Mouse (Mus musculus) limb, embryonic 11.5 days (tissue): ENCODE results near the gene Prkg1. TPM values are rescaled to one million over a fixed set of nuclear protein-coding genes. Genes with fewer than 3 reads are reported as not detected.

ENCODE experiments used
- ATAC-seq: fragments of 200-750 bp; cut with Nextera tagmentation; 2 replicates; pipeline ENCODE4 v1.8.0; 2017; ENCODE audit warnings: low read depth; ENCODE audit not compliant: insufficient number of reproducible peaks, low FRiP score, low TSS enrichment
- DNase-seq: peaks from one replicate; pipeline ENCODE4 v3.0.0-alpha.2; 2015; ENCODE audit warnings: low spot score
- H3K27ac ChIP-seq: fragments of 300-500 bp; sonication (generic); replicated peaks from 2 replicates; pipeline ENCODE4 v1.5.1; 2014; ENCODE audit warnings: low read depth, mild to moderate bottlenecking, low read length
- H3K27me3 ChIP-seq: fragments of 300-500 bp; sonication (generic); 2 replicates; pipeline ENCODE4 v1.6.1; 2014; ENCODE audit warnings: mild to moderate bottlenecking, low read length, mixed read lengths; ENCODE audit not compliant: control insufficient read depth, insufficient read depth
- H3K36me3 ChIP-seq: fragments of 300-500 bp; sonication (generic); 2 replicates; pipeline ENCODE4 v1.6.1; 2014; ENCODE audit warnings: mild to moderate bottlenecking, low read length, moderate library complexity, mixed read lengths; ENCODE audit not compliant: control insufficient read depth, insufficient read depth
- H3K4me1 ChIP-seq: fragments of 300-500 bp; sonication (generic); 2 replicates; pipeline ENCODE4 v1.6.1; 2014; ENCODE audit warnings: low read length, mixed read lengths; ENCODE audit not compliant: control insufficient read depth, insufficient read depth
- H3K4me2 ChIP-seq: fragments of 300-500 bp; sonication (generic); 2 replicates; pipeline ENCODE4 v1.6.1; 2014; ENCODE audit warnings: low read depth, mild to moderate bottlenecking, moderate library complexity; ENCODE audit not compliant: severe bottlenecking
- H3K4me3 ChIP-seq: fragments of 300-500 bp; sonication (generic); 2 replicates; pipeline ENCODE4 v1.5.1; 2014; ENCODE audit warnings: low read depth, low read length
- H3K9ac ChIP-seq: fragments of 300-500 bp; sonication (generic); 2 replicates; pipeline ENCODE4 v1.6.1; 2014; ENCODE audit warnings: mild to moderate bottlenecking, low read length
- H3K9me3 ChIP-seq: fragments of 300-500 bp; sonication (generic); 2 replicates; pipeline ENCODE4 v1.6.1; 2016; ENCODE audit warnings: low read length; ENCODE audit not compliant: control insufficient read depth
- WGBS: fragments of 180-500 bp; shearing (Covaris S2); extraction: QIAGEN DNeasy Blood & Tissue Kit; methylation state at CpG from one replicate; pipeline ENCODE4 v1.1.7; 2014; 5-methylcytosine and 5-hydroxymethylcytosine counted together
- polyA plus RNA-seq: library from polyadenylated mRNA; unstranded; fragments of >200 nt; fragmentation: Nextera tagmentation; extraction: Ambion mirVana; gene quantifications from 2 replicates; pipeline ENCODE4 v1.2.1, GENCODE M21; 2014

Gene Prkg1
- polyA plus RNA-seq, 1 experiment from 2014 or later, result 2.1 TPM

GRCm38 (mm10) chr19:31779021-31779420 is 14.2 kb upstream of the Prkg1 start:
- Histone ChIP-seq H3K4me2 (no peak overlapping the region), H3K4me1 (no peaks in the 10 kb centered on the region), H3K4me3 (no peak overlapping the region), H3K9ac (no peak overlapping the region), H3K27ac (no peak overlapping the region), H3K9me3 (no peaks in the 10 kb centered on the region), H3K36me3 (no peaks in the 10 kb centered on the region), H3K27me3 (no peaks in the 10 kb centered on the region)
- 81% methylated on average over 4 of the region's 4 CpGs for WGBS
- no peak for DNase-seq
- ATAC-seq, result no peak

- Histone ChIP-seq H3K36me3 (no peaks in the 10 kb centered on the region), H3K9me3 (no peaks in the 10 kb centered on the region), H3K4me3 (no peak overlapping the region), H3K9ac (no peak overlapping the region), H3K4me1 (peaks cover 10% of the 10 kb centered on the region; the same call in 1 of the 2 replicates), H3K27me3 (no peaks in the 10 kb centered on the region), H3K4me2 (no peak overlapping the region), H3K27ac (no peak overlapping the region)
- ATAC-seq (no peak), DNase-seq (no peak)
- 5% methylated on average over 3 of the region's 3 CpGs for WGBS
These were observed 2.2 kb upstream of the Prkg1 start for GRCm38 (mm10) chr19:31767004-31767403.

- H3K9ac ChIP-seq, result no peak overlapping the region
- DNase-seq, result no peak
- H3K4me3 ChIP-seq, result no peak overlapping the region
- no peak overlapping the region for H3K4me2 ChIP-seq
- ATAC-seq, result no peak
- H3K9me3 ChIP-seq, result no peaks in the 10 kb centered on the region
- no peaks in the 10 kb centered on the region for H3K27me3 ChIP-seq
- 32% methylated on average over 4 of the region's 4 CpGs for WGBS
- H3K4me1 ChIP-seq, result peaks cover 10% of the 10 kb centered on the region; the same call in 1 of the 2 replicates
- no peaks in the 10 kb centered on the region for H3K36me3 ChIP-seq
- H3K27ac ChIP-seq, result no peak overlapping the region
These were observed 618 bp upstream of the Prkg1 start for GRCm38 (mm10) chr19:31765451-31765850.

GRCm38 (mm10) chr19:31763951-31764800 is 657 bp downstream of the Prkg1 start:
- Histone ChIP-seq H3K4me1 (peaks cover 10% of the 10 kb centered on the region; the same call in 1 of the 2 replicates), H3K4me2 (peak overlapping the region; percentile 92), H3K27me3 (no peaks in the 10 kb centered on the region), H3K4me3 (peak overlapping the region; percentile 52), H3K36me3 (no peaks in the 10 kb centered on the region), H3K9ac (peak overlapping the region; percentile 58), H3K9me3 (no peaks in the 10 kb centered on the region), H3K27ac (no peak overlapping the region)
- ATAC-seq, result peak; percentile 12; the same call in 1 of the 2 replicates
- peak; percentile 68 for DNase-seq
- under 1% methylated on average over 56 of the region's 56 CpGs for WGBS

- 5% methylated on average over 20 of the region's 20 CpGs for WGBS
- no peaks in the 10 kb centered on the region for H3K27me3 ChIP-seq
- peak overlapping the region; percentile 52 for H3K4me3 ChIP-seq
- peak overlapping the region; percentile 9; the same call in 1 of the 2 replicates for H3K9ac ChIP-seq
- no peaks in the 10 kb centered on the region for H3K9me3 ChIP-seq
- no peaks in the 10 kb centered on the region for H3K36me3 ChIP-seq
- H3K27ac ChIP-seq, result no peak overlapping the region
- peak; percentile 46 for DNase-seq
- H3K4me2 ChIP-seq, result peak overlapping the region; percentile 92
- no peak for ATAC-seq
- H3K4me1 ChIP-seq, result peaks cover 10% of the 10 kb centered on the region; the same call in 1 of the 2 replicates
These were observed 1.5 kb downstream of the Prkg1 start for GRCm38 (mm10) chr19:31763246-31763821.

DNA sequence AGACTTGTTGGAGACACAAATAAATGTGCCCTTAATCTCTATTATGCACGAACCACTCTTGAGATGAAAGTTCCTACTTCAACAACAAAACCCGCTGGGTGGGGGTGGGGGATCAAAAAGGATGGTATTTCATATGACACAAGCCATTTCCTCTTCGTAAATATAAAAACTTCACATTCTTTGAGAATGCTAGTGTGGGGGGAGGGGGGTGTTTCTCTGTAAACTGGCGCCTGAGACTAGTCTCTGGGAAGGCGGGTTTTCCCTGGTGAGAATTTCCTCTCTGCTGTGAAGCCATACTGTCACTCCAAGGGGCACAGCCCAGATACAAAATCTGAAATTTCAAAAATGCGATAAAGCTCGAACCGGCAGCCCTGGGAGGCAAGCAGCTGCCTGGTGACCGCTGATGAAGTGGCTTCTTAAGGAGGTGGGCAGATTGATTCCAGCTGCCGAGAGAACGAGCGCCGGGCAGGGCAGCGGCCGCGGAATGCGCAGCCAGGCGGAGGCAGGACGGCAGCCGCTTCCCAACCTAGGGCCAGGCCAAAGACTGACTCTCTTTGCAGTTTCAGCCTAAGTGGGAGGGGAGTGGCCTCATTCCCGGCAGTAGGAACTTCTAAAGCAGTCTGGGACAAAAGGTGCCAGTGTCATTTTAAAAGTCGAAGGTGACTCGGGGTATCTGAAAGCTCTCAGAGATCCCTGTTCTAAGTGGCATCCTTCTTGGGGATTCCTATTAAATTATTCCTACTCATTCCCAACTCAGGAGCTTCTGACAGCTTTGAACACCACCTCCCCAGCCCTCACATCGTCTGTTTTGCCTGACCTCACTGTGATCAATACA is 2.2 kb downstream of the Prkg1 start:
- Histone ChIP-seq H3K36me3 (no peaks in the 10 kb centered on the region), H3K4me1 (peaks cover 10% of the 10 kb centered on the region; the same call in 1 of the 2 replicates), H3K4me3 (peak overlapping the region; percentile 52), H3K27me3 (no peaks in the 10 kb centered on the region), H3K9me3 (no peaks in the 10 kb centered on the region), H3K27ac (no peak overlapping the region), H3K9ac (no peak overlapping the region; the same call in 1 of the 2 replicates), H3K4me2 (peak overlapping the region; percentile 92)
- ATAC-seq (peak; percentile 66), DNase-seq (peak; percentile 88)
- WGBS, result under 1% methylated on average over 24 of the region's 24 CpGs

GRCm38 (mm10) chr19:31759855-31760254 is 5.0 kb downstream of the Prkg1 start:
- H3K27me3 ChIP-seq, result no peaks in the 10 kb centered on the region
- H3K4me1 ChIP-seq, result peaks cover 10% of the 10 kb centered on the region; the same call in 1 of the 2 replicates
- 70% methylated on average over 3 of the region's 3 CpGs for WGBS

More at GRCm38 (mm10) chr19:31759855-31760254, 5.0 kb downstream of the Prkg1 start:
- DNase-seq, result no peak
- ATAC-seq, result no peak
- Histone ChIP-seq H3K4me3 (no peak overlapping the region), H3K4me2 (no peak overlapping the region), H3K9me3 (no peaks in the 10 kb centered on the region), H3K36me3 (no peaks in the 10 kb centered on the region), H3K9ac (no peak overlapping the region), H3K27ac (no peak overlapping the region)
